Mouse (Mus musculus): Measurements from ENCODE around the gene Pecam1.
A peak's percentile ranks its signal among the peaks of the same experiment; 100 is the strongest.
"Not testable (repeated sequence)": the region's sequence is repeated elsewhere in the genome, so short reads cannot be mapped to it uniquely, and the experiment has no call there.

Pecam1 gene

DNA sequence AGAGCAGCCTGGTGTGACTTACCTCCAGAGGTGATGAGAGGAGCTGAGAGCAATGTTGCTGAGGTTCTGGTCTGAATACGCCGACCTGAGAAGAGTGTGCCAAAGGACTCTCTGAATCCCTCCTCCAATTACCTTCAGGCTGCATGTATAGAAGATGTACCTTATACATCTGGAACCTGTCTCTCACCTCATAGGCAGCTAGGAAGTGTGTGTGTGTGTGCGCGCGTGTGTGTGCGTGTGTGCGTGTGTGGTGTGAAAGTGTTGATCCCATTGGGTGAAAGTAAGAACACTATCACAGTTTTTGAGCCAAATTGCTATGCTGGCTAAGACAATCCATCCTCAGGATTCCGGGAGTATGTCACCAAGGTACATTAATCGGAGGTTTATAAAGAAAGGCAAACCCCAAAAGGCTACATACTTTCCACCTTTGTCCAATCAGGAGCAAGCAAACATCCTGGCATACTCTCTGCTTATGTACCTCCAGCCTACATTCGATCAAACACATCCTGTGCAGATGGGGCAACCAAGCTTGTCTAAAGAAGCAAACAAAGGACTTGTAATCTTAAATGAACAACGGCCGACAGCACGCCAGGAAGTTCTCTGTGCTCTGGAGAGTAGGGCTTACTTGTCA lies at the start of gene Pecam1:
TSS of gene Pecam1 (minus strand) at position 508 of the 631 bp plus-strand sequence.
- DNase-seq (ENCODE audit: low spot score in 2 of 2) = no peak

DNA sequence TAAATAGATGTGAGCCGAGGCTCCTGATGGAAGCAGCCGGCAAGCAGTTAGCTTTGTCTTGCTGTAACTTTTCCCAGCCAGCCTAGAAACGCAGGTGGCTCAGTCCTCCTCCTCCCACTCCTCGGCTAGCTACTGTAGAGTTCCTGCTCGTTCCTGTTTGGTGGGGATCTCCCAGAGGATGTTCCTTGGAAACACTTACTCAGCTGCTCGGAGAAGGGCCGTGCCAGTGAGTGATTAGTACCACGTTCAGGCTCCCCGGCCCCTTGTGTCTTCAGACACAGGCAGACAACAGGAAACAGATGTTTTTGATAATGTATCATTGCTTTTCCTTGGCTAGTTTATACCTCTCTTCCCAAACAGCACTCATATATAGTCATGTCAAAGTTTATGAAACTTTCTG lies 45.3 kb upstream of the Pecam1 start:
- DNase-seq (ENCODE audit: low spot score in 2 of 2) = no peak

DNA sequence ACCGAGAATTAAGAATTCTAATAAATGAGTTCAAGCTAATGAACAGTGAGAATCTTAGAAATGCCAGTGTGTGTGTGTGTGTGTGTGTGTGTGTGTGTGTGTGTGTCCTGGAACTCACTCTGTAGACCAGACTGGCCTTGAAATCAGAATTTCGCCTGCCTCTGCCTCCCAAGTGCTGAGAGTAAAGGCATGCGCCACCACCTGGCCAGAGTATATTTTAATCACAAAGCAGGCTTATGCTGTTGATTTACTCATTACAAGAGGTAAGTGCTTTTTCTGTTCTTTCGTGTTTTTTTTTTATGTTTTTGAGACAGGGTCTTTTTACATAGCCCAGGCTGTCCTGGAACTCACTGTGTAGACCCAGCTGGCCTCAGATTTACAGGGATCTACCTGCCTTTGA lies 43.4 kb upstream of the Pecam1 start:
- no peak for DNase-seq (ENCODE audit: low spot score in 2 of 2)

DNA sequence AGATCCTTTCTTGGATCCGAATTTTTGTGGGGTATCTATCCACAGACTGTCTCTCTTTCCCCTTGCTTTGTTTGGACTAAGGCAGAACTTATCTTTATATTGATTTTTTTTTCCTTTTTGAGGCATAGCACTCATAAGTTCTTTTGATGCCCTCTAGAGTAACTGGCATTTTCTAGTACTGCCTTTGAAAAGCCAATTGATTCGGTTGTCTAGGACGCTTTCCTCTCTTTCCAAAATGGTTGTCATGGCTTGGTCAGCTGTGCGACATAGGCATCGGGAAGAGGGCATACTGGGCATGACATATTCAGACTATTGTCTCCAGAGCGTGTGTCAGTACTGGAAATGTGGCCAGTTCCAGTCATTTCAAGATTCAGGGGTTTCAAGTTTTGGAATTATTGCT lies 39.2 kb upstream of the Pecam1 start:
- no peak for DNase-seq (ENCODE audit: low spot score in 2 of 2)

DNA sequence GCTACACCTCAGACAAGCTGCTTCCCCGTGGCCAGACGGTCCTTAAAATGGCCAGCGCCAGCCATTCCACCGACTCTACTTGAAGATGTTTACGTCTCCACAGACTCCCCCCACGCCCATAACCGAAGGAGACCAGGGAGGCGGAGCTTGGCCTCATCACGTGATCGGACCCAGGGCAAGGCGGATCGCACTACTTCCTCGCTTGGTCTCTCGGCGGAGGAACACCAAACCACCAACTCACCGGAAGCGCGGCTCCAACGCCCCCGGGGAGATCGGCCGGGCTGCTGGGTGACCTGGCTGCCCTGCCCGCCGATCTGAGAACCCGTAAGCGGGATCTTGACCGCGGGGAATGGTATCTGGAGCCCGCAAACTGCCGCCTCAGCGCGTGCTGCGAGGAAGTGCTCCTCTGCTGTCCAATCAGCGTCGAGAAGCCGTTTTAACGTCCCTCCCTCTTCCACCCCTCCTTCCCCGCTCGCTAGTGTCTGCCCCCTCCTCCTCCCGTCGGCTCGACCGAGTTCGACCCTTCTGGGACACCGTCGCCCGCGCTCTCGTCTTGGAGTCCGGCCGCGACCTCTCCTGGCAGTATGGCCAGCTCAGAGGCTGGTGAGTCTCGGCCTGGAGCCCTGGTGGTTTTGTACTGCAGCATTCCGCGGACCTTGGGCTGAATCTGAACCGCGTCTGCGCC lies 38.5 kb upstream of the Pecam1 start, which contains the start of the genes Ddx5 and Cep95:
TSS of gene Ddx5 (minus strand) at position 411 of the 685 bp plus-strand sequence.
TSS of gene Cep95 (plus strand) at position 478 of the 685 bp plus-strand sequence.
- DNase-seq (ENCODE audit: low spot score in 2 of 2) = peak; percentile 96 to 99

- DNase-seq (ENCODE audit: low spot score in 2 of 2) = peak; percentile 87 to 97
These were observed 37.8 kb upstream of the Pecam1 start for GRCm38 (mm10) chr11:106788026-106788774.

DNA sequence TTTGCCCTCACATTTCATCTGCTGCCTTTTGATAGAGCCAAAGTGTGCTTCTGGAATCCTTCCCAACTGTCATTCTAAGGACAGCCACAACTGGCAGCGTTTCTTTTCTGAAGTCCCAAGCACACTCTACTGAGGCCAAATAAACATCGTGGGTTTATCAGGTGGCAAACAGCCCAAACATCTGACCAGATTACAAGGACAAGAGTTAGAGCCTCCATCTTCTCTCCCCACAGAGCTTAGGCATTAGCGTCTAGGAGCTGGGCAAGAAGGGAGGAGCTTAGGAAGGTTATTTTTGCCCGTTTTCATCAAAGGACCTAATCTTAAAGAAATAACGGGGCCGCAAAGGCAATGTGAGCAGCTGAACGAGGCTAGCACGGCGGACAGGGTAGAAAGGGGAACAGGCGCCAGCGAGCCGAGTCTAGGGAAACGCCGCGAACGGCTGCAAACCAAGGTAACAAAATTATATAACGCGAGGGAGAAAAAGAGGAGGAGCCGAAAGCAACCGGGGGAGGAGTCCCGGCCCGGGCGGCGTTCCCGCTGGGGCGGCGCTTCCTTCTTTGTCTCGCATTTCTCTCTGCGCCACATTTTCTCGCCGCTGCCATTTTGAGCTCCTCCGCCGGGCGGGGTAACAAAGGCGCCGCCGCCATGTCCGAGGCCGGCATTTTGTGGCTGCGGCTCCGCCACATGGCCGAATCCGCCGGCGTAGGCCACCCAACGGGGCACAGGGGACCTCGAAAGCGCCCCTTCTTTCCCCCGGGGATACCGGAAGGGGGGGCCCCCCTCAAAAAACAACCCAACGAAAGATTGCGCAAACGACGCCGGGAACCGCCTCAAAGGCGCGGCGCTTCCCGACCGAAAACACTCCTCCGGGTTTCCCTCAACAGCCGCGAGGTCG lies 37.0 kb upstream of the Pecam1 start:
- DNase-seq (ENCODE audit: low spot score in 2 of 2) = peak; percentile 66 to 91

DNA sequence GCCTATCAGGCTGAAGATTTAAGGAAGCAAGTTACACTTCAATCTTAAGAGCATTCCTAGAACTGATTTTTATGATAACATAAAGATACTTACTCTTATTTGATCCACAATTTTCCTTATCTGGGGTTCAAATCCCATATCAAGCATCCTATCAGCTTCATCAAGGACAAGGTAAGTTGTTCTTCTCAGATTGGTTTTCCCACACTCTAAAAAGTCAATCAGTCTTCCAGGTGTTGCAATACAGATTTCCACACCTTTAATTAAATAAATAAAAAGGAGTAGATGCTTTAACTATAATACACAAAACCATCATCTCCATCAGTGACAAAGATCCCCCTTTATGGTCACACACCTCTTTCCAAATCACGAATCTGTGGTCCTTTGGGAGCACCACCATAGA lies 34.6 kb upstream of the Pecam1 start:
- no peak for DNase-seq (ENCODE audit: low spot score in 2 of 2)

GRCm38 (mm10) chr11:106784476-106784875 lies 34.0 kb upstream of the Pecam1 start:
- no peak for DNase-seq (ENCODE audit: low spot score in 2 of 2)

- no peak for DNase-seq (ENCODE audit: low spot score in 2 of 2)
These were observed 32.7 kb upstream of the Pecam1 start for GRCm38 (mm10) chr11:106782841-106783764.

DNA sequence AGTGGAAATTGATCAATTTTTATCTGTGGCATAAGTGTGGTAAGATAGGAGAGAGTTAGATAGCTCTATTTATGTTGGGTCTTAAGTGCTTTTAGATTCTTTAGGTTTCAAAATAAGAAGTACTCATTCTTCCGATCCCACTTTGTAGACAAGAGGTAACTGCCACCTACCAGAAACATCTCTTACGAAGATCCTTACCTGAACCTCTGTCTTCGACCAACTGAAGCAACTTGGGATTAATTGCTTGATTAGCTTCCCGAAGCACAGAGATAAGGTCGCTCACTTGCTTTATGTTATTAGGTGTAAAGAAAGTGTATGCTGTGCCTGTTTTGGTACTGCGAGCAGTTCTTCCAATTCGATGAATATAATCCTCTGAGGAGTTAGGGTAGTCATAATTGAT lies 31.8 kb upstream of the Pecam1 start:
- DNase-seq (ENCODE audit: low spot score in 2 of 2) = not testable (repeated sequence)

GRCm38 (mm10) chr11:106780590-106781220 lies 30.3 kb upstream of the Pecam1 start:
- no peak for DNase-seq (ENCODE audit: low spot score in 2 of 2)

GRCm38 (mm10) chr11:106780089-106780425 lies 29.6 kb upstream of the Pecam1 start:
- no peak for DNase-seq (ENCODE audit: low spot score in 2 of 2)

- DNase-seq (ENCODE audit: low spot score in 2 of 2) = peak; percentile 83 to 90
These were observed 29.1 kb upstream of the Pecam1 start, which contains the start of gene Polg2 for GRCm38 (mm10) chr11:106779388-106780088. TSS of gene Polg2 (minus strand) at chr11:106779537.

DNA sequence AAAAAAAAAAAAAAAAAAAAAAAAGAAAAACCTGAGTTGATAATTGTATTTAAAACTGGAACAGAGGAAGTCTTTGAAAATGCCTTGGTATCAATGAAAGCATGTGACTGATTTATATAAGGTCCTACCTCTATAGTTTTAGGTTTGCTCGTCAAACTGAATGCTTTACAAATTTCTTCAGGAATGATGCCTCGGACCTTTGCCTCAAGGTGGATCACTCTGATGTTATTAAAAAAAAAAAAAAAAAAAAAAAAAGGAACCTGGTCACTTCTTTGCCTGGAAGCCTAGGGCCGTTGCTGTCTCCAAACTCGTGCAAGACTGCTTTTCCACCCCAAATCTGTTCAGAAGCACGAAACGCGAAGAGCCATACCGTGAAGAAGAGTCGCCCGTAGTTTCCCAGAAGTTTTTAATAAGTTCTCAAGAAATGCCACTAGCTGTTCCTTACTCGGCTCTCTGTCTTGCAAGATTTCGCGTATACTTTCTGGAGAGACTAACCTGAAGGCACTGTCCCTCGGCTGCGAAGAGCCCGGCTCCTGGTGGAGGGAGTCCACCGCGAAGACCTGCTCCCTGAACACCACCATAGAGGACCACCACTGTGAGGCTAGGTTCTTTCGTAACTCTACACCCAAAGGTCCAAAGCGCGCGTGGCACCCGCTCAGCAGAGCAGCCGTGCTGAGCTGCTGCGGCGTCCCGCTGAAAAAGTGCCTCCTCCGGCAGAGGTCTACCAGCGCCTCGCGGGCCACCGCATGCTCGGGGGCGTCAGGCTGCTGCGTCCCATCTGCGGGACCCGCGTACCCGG lies 28.4 kb upstream of the Pecam1 start:
- no peak for DNase-seq (ENCODE audit: low spot score in 2 of 2)

- DNase-seq (ENCODE audit: low spot score in 2 of 2) = no peak
These were observed 27.7 kb upstream of the Pecam1 start for GRCm38 (mm10) chr11:106778132-106778531.

DNA sequence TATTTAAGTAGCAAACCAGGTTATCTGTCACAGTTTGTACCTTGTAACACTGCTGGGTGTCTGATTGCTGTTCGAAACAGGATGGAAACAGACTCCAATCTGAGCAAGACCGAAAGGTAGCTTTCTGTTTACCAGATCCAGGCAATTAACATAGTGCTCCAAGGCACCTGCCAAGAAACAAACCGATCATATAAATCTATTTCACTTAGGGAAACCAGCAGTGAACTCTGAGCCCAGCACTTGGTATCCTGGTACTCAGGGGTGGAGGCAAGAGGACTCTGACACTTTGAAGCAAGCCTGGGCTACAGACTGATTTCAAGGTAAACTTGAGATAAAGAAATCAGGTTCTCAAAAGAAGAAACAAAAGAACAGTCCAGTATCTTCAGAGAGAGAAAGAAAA lies 27.0 kb upstream of the Pecam1 start:
- DNase-seq (ENCODE audit: low spot score in 2 of 2) = no peak

DNA sequence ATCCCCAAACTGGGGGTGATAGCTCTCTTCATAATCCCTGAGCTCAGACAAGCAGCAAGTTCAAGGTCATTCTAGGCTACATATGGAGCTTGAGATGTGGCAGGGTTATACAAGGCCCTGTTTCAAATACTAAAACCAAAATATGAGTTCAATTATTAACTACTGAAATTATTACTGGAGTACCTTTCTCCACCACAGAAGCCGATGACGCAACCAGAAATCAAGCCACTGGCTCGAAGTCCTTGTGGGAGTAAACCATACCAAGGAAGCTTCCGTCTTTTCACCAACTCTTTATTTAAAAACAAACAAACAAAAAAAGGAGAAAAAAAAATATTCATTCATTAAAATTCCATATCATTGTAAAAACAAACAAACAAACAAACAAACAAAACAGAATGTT lies 26.5 kb upstream of the Pecam1 start:
- DNase-seq (ENCODE audit: low spot score in 2 of 2) = no peak

- DNase-seq (ENCODE audit: low spot score in 2 of 2) = no peak
These were observed 22.6 kb upstream of the Pecam1 start for GRCm38 (mm10) chr11:106773061-106773460.
